Mouse (Mus musculus) mouse embryonic stem cell (cell line): ENCODE data around the gene Zbtb25.

Experiments used
- in situ Hi-C, 2 experiments: fragments of 300-500 bp; cut with MboI; formaldehyde crosslinking; loops; 1 replicate in 1 of 2; 3 replicates in 1 of 2; pipeline ENCODE4 v1.14.3; 2019 to 2020; ENCODE audit warnings: low sequenced_read_pairs in 2 of 2, low pct_unique_long_range_greater_than_20kb in 1 of 2, mixed read lengths in 1 of 2; ENCODE audit not compliant: unreplicated experiment in 1 of 2

Zbtb25 gene

DNA sequence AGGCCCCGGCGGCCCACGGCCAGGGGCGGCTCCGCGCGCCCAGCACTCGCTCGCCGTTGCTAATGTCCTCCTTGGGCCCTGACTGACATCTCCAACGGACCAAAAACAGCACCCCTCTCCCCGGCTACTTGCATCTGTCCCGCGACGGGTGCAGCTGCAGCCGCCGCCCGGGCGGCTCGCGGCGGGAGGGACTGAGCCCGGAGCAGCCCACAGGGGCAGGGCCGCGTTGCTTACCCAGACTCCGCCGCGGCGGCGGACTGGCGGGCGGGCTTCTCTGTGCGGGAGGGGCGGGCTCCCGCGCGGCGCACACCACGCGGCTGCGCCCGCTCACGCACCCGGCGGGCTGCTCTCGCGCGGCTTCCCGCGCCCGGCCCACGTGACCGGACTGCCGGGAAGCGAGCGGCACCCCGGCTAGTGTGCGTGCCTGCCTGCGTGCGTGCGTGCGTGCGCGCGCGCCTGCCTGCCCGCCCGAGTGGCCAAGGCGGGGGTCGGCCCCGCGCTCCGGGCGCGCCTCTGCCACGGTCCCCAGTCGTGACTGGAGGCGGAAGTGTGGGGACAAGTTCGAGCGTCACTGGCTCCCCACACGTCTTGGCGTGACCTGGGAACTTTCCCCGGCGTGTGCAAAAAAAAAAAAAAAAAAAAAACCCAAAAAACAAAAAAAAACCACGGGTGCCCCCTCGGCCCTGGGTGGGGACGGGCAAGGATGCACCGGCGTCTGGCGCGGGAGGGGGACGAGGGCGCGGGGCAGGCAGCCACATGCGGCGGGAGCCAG lies at the start of gene Zbtb25:
TSS of gene Zbtb25 (minus strand) at position 397 of the 772 bp plus-strand sequence.
- in situ Hi-C loops, result no loop called here

GRCm38 (mm10) chr12:76418346-76418745 lies 48.9 kb upstream of the Zbtb25 start:
- in situ Hi-C loops, result no loop called here

- in situ Hi-C loops, result no loop called here
These were observed 48.0 kb upstream of the Zbtb25 start, which contains the start of gene Ppp1r36 for GRCm38 (mm10) chr12:76417433-76417854. TSS of gene Ppp1r36 (plus strand) at chr12:76417538.

- in situ Hi-C loops, result no loop called here
These were observed 46.1 kb upstream of the Zbtb25 start for GRCm38 (mm10) chr12:76415383-76416010.

DNA sequence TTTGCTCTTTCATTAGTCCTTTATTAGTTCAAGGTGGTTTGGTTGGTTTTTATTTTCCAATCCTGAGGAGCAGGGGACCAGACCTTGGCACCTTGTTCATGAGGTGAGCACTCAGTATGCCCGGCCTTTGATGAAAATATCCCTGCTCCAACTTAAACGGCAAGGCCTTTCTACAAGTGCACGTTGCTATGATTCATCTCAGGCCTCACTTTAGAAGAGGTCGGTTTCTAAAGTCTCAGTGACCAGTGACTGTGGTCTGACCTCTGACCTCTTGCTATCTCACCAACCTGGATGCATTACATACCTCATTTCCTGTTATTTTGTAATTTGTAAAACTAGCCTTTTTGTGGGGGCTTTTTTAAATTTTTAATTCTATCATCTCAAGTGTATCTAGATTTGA lies 39.8 kb upstream of the Zbtb25 start:
- in situ Hi-C loops, result no loop called here

DNA sequence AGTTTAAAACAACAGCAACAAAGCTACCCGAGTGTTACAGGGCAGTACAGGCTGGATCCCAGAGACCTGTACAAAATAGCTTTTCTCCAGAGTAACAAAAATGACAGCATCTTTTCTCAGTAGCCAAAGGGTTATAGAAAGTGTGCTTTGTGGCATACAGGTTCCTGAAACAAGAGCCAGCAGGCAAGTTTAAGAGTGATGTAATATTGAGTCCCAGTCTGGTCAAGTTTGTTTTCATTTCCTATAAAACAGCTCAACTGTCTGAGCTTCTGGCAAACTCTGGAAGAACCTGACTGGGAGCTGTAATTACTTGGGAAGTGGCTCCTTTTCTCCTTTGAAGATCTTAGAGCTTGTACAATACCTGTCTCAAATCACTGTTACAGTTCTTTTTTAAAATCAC lies 37.8 kb upstream of the Zbtb25 start:
- in situ Hi-C loops, result no loop called here

DNA sequence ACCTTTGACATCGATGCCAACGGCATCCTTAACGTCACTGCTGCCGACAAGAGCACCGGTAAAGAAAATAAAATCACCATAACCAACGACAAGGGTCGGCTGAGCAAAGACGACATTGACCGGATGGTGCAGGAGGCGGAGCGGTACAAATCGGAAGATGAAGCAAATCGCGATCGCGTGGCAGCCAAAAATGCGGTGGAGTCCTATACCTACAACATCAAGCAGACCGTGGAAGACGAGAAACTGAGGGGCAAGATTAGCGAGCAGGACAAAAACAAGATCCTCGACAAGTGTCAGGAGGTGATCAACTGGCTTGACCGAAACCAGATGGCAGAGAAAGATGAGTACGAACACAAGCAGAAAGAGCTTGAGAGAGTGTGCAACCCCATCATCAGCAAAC lies 36.6 kb upstream of the Zbtb25 start:
- in situ Hi-C loops, result no loop called here

- in situ Hi-C loops, result no loop called here
These were observed 36.0 kb upstream of the Zbtb25 start for GRCm38 (mm10) chr12:76405183-76405970.

- in situ Hi-C loops, result no loop called here
These were observed 35.4 kb upstream of the Zbtb25 start for GRCm38 (mm10) chr12:76404836-76405182.

- in situ Hi-C loops, result no loop called here
These were observed 34.6 kb upstream of the Zbtb25 start, which contains the start of gene Hspa2 for GRCm38 (mm10) chr12:76403886-76404537. TSS of gene Hspa2 (plus strand) at chr12:76404176.

GRCm38 (mm10) chr12:76402991-76403885 lies 33.8 kb upstream of the Zbtb25 start:
- in situ Hi-C loops, result no loop called here

- in situ Hi-C loops, result no loop called here
These were observed 32.3 kb upstream of the Zbtb25 start for GRCm38 (mm10) chr12:76401674-76402073.

DNA sequence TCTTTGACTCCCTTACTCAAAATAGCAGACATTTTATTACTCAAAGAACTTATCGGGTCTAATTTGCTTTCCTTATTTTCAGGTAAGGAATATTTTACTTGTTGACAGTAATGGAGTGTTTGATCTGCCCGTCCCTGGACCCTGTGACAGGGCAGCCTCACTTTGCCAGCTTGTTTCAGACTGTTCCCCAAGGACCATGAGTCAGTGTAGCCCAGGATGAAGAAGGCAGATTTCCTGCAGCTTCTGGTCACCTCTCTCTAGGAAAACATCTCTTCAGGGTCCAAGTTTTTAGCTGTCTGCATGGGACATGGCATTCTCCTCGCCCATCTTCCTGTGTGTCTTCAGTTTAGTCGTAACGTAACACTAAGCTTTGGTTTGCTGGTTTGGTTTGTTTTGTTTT lies 27.9 kb upstream of the Zbtb25 start:
- in situ Hi-C loops, result no loop called here

- in situ Hi-C loops, result no loop called here
These were observed 23.6 kb upstream of the Zbtb25 start for GRCm38 (mm10) chr12:76392979-76393378.

GRCm38 (mm10) chr12:76391595-76392271 lies 22.3 kb upstream of the Zbtb25 start:
- in situ Hi-C loops, result no loop called here

GRCm38 (mm10) chr12:76388794-76389193 lies 19.4 kb upstream of the Zbtb25 start:
- in situ Hi-C loops, result no loop called here

DNA sequence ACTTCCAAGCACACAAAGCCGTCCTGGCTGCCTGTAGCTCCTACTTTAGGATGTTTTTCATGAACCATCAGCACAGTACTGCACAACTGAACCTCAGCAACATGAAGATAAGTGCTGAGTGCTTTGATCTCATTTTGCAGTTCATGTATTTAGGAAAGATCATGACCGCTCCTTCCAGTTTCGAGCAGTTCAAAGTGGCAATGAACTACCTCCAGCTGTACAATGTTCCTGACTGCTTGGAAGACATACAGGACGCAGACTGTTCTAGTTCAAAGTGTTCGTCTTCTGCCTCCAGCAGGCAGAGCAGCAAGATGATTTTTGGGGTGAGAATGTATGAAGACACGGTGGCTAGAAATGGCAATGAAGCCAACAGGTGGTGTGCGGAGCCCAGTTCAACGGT lies 15.9 kb upstream of the Zbtb25 start:
- in situ Hi-C loops, result no loop called here
